Mouse (Mus musculus) forebrain, embryonic 11.5 days (tissue): ENCODE data around the gene Tmem189. TPM values are rescaled to one million over a fixed set of nuclear protein-coding genes. Genes with fewer than 3 reads are reported as not detected.

ENCODE experiments used
- ATAC-seq: fragments of 200-750 bp; cut with Nextera tagmentation; replicated peaks from 2 replicates; pipeline ENCODE4 v1.8.0; 2017; ENCODE audit warnings: moderate TSS enrichment; ENCODE audit not compliant: low FRiP score
- DNase-seq: peaks from one replicate; pipeline ENCODE4 v3.0.0-alpha.2; 2017; ENCODE audit warnings: low spot score
- H3K27ac ChIP-seq: fragments of 300-500 bp; sonication (generic); 2 replicates; pipeline ENCODE4 v1.5.1; 2014; ENCODE audit warnings: low read depth, low read length
- H3K27me3 ChIP-seq: fragments of 300-500 bp; sonication (generic); 2 replicates; pipeline ENCODE4 v1.6.1; 2014; ENCODE audit warnings: mild to moderate bottlenecking, low read length, mixed read lengths; ENCODE audit not compliant: control insufficient read depth, insufficient read depth
- H3K36me3 ChIP-seq: fragments of 300-500 bp; sonication (generic); 2 replicates; pipeline ENCODE4 v1.6.1; 2014; ENCODE audit warnings: mild to moderate bottlenecking, low read length, moderate library complexity, mixed read lengths; ENCODE audit not compliant: control insufficient read depth, insufficient read depth
- H3K4me1 ChIP-seq: fragments of 300-500 bp; sonication (generic); replicated peaks from 2 replicates; pipeline ENCODE4 v1.6.1; 2014; ENCODE audit warnings: low read length, mixed read lengths; ENCODE audit not compliant: control insufficient read depth, insufficient read depth
- H3K4me2 ChIP-seq: fragments of 300-500 bp; sonication (generic); 2 replicates; pipeline ENCODE4 v1.6.1; 2014; ENCODE audit warnings: low read depth, mild to moderate bottlenecking, low read length, moderate library complexity, mixed read lengths; ENCODE audit not compliant: severe bottlenecking
- H3K4me3 ChIP-seq: fragments of 300-500 bp; sonication (generic); 2 replicates; pipeline ENCODE4 v1.5.1; 2014; ENCODE audit warnings: low read depth, low read length
- H3K9ac ChIP-seq: fragments of 300-500 bp; sonication (generic); 2 replicates; pipeline ENCODE4 v1.6.1; 2014; ENCODE audit warnings: low read length
- H3K9me3 ChIP-seq: fragments of 300-500 bp; sonication (generic); 2 replicates; pipeline ENCODE4 v1.6.1; 2016; ENCODE audit warnings: low read length, mixed read lengths; ENCODE audit not compliant: control insufficient read depth
- WGBS: fragments of 180-500 bp; shearing (Covaris S2); extraction: QIAGEN DNeasy Blood & Tissue Kit; methylation state at CpG from one replicate; pipeline ENCODE4 v1.1.7; 2014; 5-methylcytosine and 5-hydroxymethylcytosine counted together
- polyA plus RNA-seq: library from polyadenylated mRNA; unstranded; fragments of >200 nt; fragmentation: Nextera tagmentation; extraction: Ambion mirVana; gene quantifications from 2 replicates; pipeline ENCODE4 v1.2.1, GENCODE M21; 2014

Tmem189 gene
- polyA plus RNA-seq, 1 experiment from 2014 or later = 35.1 TPM

GRCm38 (mm10) chr2:167690219-167690961, 768 bp upstream of the Tmem189 start:
- Histone ChIP-seq H3K9me3 (no peaks in the 10 kb centered on the region), H3K36me3 (no peaks in the 10 kb centered on the region), H3K27ac (no peak overlapping the region), H3K4me1 (peaks cover 6% of the 10 kb centered on the region), H3K4me3 (peak overlapping the region; percentile 57), H3K9ac (no peak overlapping the region), H3K27me3 (peaks cover 29% of the 10 kb centered on the region), H3K4me2 (peak overlapping the region; percentile 77; the same call in 1 of the 2 replicates)
- DNase-seq (no peak), ATAC-seq (no peak)
- WGBS = 62% methylated on average over 15 of the region's 15 CpGs

DNA sequence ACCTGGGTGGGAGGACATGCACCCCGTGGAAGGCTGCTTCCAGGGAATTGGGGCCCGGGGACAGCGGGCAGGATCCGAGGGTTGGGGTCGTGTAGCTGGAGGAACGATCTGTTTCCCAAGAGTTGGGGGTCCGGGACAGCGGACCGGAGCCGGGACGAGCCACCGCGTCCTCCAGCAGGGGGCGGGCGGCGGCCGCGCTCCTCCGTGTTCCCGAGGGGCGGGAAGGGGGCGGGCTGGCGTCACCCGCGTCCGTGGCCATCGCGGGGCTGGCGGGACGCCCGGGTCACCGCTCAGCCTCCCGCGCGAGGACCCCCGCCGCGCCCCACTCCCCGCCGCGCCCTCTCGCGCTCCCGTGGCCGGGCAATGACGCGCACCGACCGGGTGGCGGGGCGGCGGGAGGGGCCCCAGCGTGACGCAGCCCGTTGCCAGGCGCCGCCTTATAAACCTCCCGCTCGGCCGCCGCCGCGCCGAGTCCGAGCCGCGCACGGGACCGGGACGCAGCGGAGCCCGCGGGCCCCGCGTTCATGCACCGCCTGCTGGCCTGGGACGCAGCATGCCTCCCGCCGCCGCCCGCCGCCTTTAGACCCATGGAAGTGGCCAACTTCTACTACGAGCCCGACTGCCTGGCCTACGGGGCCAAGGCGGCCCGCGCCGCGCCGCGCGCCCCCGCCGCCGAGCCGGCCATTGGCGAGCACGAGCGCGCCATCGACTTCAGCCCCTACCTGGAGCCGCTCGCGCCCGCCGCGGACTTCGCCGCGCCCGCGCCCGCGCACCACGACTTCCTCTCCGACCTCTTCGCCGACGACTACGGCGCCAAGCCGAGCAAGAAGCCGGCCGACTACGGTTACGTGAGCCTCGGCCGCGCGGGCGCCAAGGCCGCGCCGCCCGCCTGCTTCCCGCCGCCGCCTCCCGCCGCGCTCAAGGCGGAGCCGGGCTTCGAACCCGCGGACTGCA, 847 bp downstream of the Tmem189 start, which contains the start of gene Cebpb:
TSS of gene Cebpb (plus strand) at position 418 of the 954 bp plus-strand sequence.
- Histone ChIP-seq H3K4me1 (peaks cover 6% of the 10 kb centered on the region), H3K27ac (no peak within 1 kb of the TSS), H3K27me3 (peaks cover 29% of the 10 kb centered on the region), H3K36me3 (no peaks in the 10 kb centered on the region), H3K9me3 (no peaks in the 10 kb centered on the region), H3K4me2 (peak within 1 kb of the TSS; percentile 77), H3K4me3 (peak within 1 kb of the TSS; percentile 57), H3K9ac (peak within 1 kb of the TSS; percentile 57)
- whole genome bisulfite sequencing = under 1% methylated on average over 122 of the region's 147 CpGs
- DNase-seq (peak; percentile 84), ATAC-seq (peak; percentile 70)

- Histone ChIP-seq H3K4me2 (peak overlapping the region; percentile 77), H3K36me3 (no peaks in the 10 kb centered on the region), H3K27me3 (peaks cover 29% of the 10 kb centered on the region), H3K4me1 (peaks cover 6% of the 10 kb centered on the region), H3K4me3 (peak overlapping the region; percentile 57), H3K9ac (no peak overlapping the region), H3K9me3 (no peaks in the 10 kb centered on the region), H3K27ac (no peak overlapping the region)
- DNase-seq = no peak
- WGBS = 25% methylated on average over 12 of the region's 12 CpGs
- ATAC-seq = peak; percentile 22
Measured at GRCm38 (mm10) chr2:167688126-167688497, 1.5 kb downstream of the Tmem189 start.

DNA sequence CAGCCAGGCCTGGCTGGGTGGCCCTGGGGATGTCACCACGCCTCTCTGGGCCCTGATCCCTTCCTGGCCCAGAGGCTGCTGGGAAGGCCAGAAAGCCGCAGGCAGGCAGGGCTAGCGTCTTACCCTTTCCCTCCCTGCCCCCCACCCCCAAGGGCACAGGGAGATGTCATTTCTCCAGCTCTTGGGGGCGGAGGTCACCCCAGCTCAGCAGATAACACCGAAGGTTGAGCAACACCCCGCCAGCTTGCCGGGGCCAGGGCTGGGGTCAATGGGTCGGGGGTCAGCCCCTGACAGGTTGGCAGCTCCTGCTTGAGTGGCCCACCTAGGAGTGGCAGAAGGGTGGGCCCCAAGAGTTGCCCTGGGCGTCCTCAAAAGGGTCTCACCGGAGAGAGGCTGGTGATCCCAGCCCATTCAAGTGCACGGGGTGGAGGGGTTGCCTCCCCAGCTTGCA, 1.9 kb downstream of the Tmem189 start:
- Histone ChIP-seq H3K27ac (no peak overlapping the region), H3K9ac (no peak overlapping the region), H3K27me3 (peaks cover 29% of the 10 kb centered on the region), H3K4me3 (no peak overlapping the region), H3K4me1 (peaks cover 6% of the 10 kb centered on the region), H3K4me2 (no peak overlapping the region), H3K9me3 (no peaks in the 10 kb centered on the region), H3K36me3 (no peaks in the 10 kb centered on the region)
- 0 out of 2 replicates have a peak, but pooled peaks have one; percentile 3 for ATAC-seq
- 51% methylated on average over 11 of the region's 11 CpGs for WGBS
- DNase-seq = peak; percentile 61

DNA sequence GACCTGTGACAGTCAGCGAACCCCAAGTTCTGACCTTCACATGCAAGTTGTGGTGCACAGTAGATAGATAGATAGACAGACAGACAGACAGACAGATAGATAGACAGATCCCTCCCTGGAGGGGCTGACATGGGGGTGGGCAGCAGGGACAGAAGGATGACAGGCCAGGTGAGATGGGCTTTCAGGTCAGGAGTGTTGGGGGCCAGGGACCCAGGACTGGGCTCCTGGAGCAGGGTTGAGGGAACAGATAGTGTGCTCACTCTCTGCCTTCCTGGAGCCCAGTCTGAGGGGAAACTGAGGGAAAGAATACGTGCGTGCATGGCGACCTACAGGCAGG, 2.4 kb downstream of the Tmem189 start:
- ATAC-seq (no peak), DNase-seq (no peak)
- no peak overlapping the region for H3K27ac ChIP-seq
- peaks cover 29% of the 10 kb centered on the region for H3K27me3 ChIP-seq
- no peak overlapping the region for H3K4me2 ChIP-seq
- H3K9ac ChIP-seq = no peak overlapping the region
- H3K4me1 ChIP-seq = peaks cover 6% of the 10 kb centered on the region
- no peaks in the 10 kb centered on the region for H3K36me3 ChIP-seq
- H3K4me3 ChIP-seq = no peak overlapping the region
- WGBS = 90% methylated on average over 4 of the region's 4 CpGs
- H3K9me3 ChIP-seq = no peaks in the 10 kb centered on the region

- Histone ChIP-seq H3K4me2 (no peak overlapping the region), H3K9ac (no peak overlapping the region), H3K9me3 (no peaks in the 10 kb centered on the region), H3K4me1 (peaks cover 6% of the 10 kb centered on the region), H3K27me3 (peaks cover 29% of the 10 kb centered on the region), H3K36me3 (no peaks in the 10 kb centered on the region), H3K27ac (no peak overlapping the region), H3K4me3 (no peak overlapping the region)
- 80% methylated on average over 16 of the region's 16 CpGs for WGBS
- ATAC-seq (no peak), DNase-seq (no peak)
Measured at GRCm38 (mm10) chr2:167686382-167687249, 3.0 kb downstream of the Tmem189 start.

- Histone ChIP-seq H3K27ac (no peak overlapping the region), H3K4me3 (no peak overlapping the region), H3K9me3 (no peaks in the 10 kb centered on the region), H3K27me3 (peaks cover 24% of the 10 kb centered on the region), H3K4me2 (no peak overlapping the region), H3K9ac (no peak overlapping the region), H3K36me3 (no peaks in the 10 kb centered on the region), H3K4me1 (peaks cover 6% of the 10 kb centered on the region)
- WGBS = 87% methylated on average over 3 of the region's 3 CpGs
- ATAC-seq = no peak
- no peak for DNase-seq
Measured at GRCm38 (mm10) chr2:167685865-167686264, 3.8 kb downstream of the Tmem189 start.

DNA sequence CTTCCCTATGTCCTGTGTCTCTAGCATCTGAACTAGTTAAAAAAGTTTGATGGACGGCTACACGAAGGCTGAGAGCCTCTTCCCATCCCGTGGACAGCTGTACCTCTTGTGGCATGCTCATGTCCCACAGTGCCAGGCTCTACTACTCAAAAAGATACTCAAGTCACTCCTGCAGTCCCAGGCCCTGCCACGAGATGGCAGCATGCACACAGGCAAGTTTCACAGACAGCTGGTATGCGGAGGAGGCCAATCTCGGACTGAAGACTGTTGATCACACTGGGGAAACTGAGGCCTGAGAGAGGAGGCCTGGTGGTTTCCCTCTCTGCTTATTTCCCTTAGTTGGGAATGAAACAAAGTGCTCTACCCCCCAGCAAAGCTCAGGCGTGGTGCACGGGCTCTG, 4.5 kb downstream of the Tmem189 start:
- DNase-seq (peak; percentile 96), ATAC-seq (no peak)
- Histone ChIP-seq H3K36me3 (no peaks in the 10 kb centered on the region), H3K27me3 (peaks cover 19% of the 10 kb centered on the region), H3K27ac (no peak overlapping the region), H3K4me2 (no peak overlapping the region), H3K9ac (no peak overlapping the region), H3K4me1 (peaks cover 6% of the 10 kb centered on the region), H3K4me3 (no peak overlapping the region), H3K9me3 (no peaks in the 10 kb centered on the region)
- 7% methylated on average over 8 of the region's 8 CpGs for WGBS
